Mouse (Mus musculus) layer of hippocampus, postnatal 10 days (tissue): Measurements from ENCODE around the gene Pram1. TPM values are rescaled to one million over a fixed set of nuclear protein-coding genes. Genes with fewer than 3 reads are reported as not detected.
A peak's percentile ranks its signal among the peaks of the same experiment; 100 is the strongest.

Experiments
- DNase-seq, 2 experiments: peaks; one replicate each; pipeline ENCODE4 v3.0.0; 2021; ENCODE audit warnings: low spot score in 2 of 2
- total RNA-seq, 2 experiments: library from RNA; stranded (reverse); gene quantifications; 2 replicates each; pipeline ENCODE4 v1.2.3; 2021

Gene Pram1
- total RNA-seq, 2 experiments from 2014 or later: 0.27 TPM; not detected in 1

DNA sequence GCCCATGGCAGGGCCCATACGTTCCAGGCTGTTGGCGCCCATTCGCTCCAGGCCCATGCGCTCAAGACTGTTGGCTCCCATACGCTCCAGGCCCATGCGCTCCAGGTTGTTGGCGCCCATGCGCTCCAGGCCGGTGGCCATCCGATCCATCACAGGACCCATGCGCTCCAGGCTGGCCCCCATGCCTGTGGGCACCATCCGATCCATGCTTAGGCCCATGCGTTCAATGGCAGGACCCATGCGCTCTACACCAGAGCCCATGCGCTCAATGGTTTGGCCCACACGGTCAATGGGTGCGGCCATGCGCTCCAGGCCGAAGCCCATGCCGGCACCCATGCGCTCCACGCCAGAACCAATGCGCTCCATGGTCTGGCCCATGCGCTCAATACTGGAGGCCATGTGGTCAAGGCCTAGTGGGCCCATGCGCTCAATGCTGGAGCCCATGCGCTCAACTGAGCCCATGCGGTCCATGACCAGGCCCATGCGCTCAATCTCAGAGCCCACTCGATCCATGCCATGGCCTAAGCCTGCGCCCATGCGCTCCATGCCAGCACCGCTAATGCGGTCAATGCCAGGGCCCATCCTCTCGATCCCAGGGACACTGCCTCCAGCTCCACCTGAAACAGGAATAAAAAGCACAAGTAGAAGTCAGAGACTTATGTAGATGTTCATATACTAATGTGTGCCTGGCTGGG, 12.1 kb downstream of the Pram1 start:
- no peak for DNase-seq

DNA sequence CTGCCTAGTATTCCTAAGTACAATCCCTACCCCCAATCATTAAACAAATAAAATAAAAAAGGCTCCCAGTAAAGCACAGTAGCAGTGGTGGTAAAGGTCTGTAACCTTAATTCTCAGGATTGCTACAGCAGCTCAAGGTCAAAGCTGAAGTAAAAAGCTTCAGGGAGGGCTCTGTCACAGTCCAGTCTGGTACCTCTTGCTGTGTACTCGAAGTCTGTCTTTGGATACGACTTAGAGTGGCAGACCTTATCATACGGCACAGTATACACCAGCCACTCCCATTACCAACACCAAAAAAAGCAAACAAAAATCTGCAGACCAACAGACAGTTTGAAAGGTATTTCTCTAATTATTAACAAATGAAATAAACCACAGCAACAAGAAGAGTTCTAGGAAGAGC, 29.0 kb downstream of the Pram1 start:
- DNase-seq: no peak

DNA sequence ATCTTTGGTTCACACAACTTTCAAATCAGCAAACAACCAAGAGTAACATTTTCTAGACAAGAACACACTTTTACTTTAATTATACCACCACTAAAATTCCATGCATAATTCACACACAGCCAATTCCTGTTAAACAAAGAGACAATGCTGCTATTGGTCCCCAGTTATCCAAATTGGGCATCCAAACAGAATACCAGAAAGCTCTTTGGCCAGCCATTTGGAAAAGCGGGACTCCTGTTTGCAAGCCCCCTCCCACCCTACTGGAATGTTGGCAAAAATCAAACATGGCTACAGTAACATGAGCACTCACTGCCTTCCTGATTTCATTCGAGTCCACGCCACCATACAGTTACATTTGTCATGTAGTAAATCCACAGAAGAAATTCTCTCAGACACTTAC, 31.8 kb downstream of the Pram1 start:
- DNase-seq: no peak

DNA sequence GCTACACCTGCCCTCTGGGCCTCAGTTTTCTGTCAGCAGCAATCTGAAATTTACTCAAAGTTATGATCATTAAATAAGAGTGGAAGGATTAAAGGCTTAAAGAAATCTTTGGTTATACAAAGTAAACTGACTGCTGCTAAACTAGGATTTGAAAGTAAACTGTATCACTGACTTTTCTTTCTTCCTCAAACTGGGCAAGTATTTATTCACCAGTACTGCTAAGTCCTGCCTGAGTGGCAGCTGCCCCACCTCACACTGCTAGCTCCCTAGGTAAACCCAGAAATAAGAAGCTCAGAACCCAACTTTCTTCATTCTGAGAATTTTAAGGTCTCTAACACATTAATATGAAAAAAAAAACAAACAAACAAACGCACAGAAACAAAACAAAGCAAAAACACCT, 36.0 kb downstream of the Pram1 start:
- DNase-seq: no peak

DNA sequence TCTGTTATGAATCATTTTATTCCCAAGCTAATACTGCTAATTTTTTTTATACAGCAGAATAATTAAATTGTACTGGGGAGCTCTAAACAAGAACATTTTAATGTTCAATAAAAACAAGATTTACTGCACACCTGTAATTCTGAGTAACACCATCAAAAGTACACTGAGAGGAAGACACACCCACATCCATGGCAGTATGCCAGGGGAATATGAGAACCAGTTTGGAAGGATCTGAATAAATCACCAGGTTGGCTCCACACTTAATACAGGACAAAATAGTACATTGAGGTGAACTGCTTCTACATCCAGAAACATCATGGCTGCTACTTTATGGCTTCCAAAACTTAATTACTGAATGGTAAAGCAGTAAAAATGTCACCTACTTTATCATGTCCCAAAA, 37.6 kb downstream of the Pram1 start:
- no peak for DNase-seq

DNA sequence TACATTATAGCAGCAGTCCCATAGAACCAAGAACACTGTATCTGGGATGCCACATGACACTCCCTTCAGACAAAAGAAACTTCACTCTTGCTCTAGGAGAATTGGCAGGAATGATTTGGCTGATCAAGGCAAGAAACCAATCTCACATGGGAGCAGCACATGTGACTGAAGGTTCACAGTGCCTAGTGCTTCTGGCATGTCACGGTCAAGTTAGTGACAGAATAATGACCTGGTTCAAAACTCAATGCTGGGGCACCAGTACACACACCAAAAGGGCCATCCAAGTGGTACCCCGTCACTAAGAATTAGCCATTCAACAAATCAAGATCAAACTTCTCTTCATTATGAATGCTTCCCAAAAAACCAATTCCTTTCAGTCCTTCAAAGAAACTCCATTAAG, 38.2 kb downstream of the Pram1 start:
- DNase-seq: no peak

DNA sequence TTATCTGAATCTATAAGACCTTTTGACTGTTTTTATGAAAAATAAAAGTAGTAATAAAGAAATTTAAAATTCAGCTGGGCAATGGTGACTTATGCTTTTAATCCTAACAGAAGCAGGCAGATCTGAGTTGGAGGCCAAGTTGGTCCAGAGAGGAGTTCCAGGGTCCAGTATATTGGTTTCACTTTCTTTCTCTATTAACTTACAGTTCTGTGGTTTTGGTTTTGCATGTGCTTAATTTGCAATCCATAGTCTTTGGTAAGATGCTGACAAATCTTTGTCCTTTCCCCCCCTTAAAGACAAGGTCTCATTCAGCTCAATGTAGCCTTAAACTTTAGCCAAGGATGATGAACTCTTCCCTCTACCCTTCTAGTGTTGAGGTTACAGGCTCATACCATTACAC, 40.9 kb downstream of the Pram1 start:
- DNase-seq: no peak

DNA sequence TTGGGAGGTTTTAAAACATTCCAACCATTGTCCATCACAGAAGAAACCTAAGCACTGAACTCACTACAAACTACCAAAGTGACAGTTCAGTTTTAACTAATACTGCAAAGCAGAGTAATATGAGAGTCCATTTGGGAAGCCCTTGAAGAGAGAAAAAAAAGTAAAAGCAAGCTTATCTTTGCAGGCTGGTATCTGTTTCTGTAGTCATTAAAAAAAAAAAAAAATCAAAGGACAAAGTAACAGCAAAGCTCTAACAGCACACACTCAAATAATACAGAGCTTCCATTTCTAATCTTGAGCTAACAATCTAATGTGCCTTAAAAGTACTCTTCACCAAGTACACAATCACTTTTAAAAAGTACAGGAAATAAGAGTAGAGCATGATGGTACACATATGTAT, 43.9 kb downstream of the Pram1 start:
- no peak for DNase-seq

DNA sequence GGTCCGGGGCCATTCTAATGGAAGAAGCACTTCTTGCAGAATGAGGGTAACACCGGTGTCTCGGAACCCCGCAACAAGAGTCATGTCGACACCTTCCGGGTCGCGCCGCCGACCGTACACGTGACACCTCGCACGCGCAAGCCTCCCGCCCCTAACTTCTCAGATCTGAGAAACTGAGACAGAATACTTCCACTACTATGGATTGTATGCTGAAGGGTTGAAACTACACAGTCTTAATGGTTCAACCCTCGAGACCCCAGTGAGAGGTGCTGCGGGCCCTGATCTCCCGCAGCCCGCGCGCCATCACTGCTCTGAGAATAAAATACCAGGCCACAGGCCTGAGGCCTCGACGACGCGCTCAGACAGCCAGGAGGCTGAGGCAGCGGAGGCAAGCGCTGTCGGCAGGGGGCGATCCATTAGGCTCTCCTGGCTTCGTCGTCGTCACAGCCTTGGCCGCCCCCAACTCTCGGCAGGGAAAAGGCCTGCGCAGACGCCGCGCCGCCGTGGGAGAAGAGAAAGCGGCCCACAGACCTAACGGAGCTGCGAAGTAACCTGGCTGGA, 46.9 kb downstream of the Pram1 start:
- DNase-seq: peak; percentile 84 to 85

DNA sequence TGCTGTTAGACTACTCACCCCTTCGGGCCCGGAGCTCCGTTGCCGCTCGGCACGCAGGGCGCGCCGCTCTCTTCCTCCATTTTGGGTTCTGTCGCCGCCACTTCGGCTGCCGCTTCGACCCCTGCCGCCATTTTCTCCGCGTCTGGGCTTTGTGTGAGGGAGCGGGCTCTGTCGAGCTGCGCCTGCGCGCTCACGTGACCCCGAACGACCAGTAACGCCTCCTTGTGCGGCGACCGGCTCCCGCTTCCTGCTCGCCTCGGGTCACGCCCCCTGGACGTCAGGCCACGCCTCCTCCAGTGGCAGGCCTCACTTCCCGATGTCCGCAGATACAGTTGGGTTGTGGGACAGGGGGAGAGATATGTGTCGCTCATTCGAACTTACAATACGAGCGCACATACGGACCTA, 47.4 kb downstream of the Pram1 start:
- DNase-seq: peak; percentile 97 to 98

DNA sequence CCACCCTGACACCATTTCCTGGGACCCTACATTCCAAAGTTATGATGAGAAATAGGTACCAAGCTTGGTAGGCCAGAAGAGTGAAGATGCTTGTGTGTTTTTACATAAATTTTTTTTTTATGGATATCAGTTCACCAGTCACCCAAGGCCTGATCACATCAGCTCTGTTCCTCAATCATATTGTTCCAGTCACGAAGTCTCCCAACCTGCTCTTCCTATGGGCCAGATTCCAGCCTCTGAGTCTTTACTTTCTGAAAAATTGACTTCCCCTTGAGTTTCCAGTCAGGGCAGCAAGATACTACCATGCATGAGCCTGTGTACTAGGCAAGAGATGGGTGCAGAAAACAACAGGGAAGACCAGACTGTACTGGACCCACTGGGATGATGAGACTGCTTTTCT, 48.9 kb downstream of the Pram1 start, which contains the start of gene Hnrnpm:
Hnrnpm (minus strand) TSS at position 101 of the 400 bp plus-strand sequence.
- DNase-seq: no peak

Other genes with a start within 250 kb of the Pram1 start
- 10 to 100 TPM in 1 of 2 experiments, 1 to 10 TPM in 1; 9.2 to 11.7 TPM for gene Zfp101, start 243.4 kb upstream of the Pram1 start, total RNA-seq
- gene Actl9, start 205.2 kb upstream of the Pram1 start, total RNA-seq: under 1 TPM in 1 of 2 experiments, not detected in 1; 0.43 TPM
- gene Adamts10, start 113.9 kb upstream of the Pram1 start, total RNA-seq: 10 to 100 TPM; 37.2 to 37.5 TPM
- gene Myo1f, start 82.3 kb upstream of the Pram1 start, total RNA-seq: 1 to 10 TPM; 1.5 to 1.6 TPM
- gene Zfp414, start 9.0 kb upstream of the Pram1 start, total RNA-seq: 10 to 100 TPM; 48.0 to 53.1 TPM
- gene Hnrnpm, start 48.8 kb downstream of the Pram1 start, total RNA-seq: 100 to 1,000 TPM; 138 to 167 TPM
- 10 to 100 TPM; 74.1 to 76.0 TPM for gene March2, start 80.6 kb downstream of the Pram1 start, total RNA-seq
- gene Rab11b, start 122.5 kb downstream of the Pram1 start, total RNA-seq: 100 to 1,000 TPM; 252 to 307 TPM
- gene Angptl4, start 143.8 kb downstream of the Pram1 start, total RNA-seq: 1 to 10 TPM; 6.9 to 9.5 TPM
- gene Kank3, start 172.5 kb downstream of the Pram1 start, total RNA-seq: 10 to 100 TPM; 38.0 to 51.2 TPM
- gene Rps28, start 186.5 kb downstream of the Pram1 start, total RNA-seq: 100 to 1,000 TPM; 919 to 984 TPM
- gene Ndufa7, start 186.5 kb downstream of the Pram1 start, total RNA-seq: 100 to 1,000 TPM; 244 to 245 TPM
- gene Cd320, start 205.0 kb downstream of the Pram1 start, total RNA-seq: 10 to 100 TPM; 25.1 to 27.1 TPM
- gene Gm7029, start 235.8 kb downstream of the Pram1 start, total RNA-seq: not detected